Mouse (Mus musculus): Measurements from ENCODE around the gene Gm20388. TPM values are rescaled to one million over a fixed set of nuclear protein-coding genes. Genes with fewer than 3 reads are reported as not detected.

The Gm20388 gene
- total and polyA plus RNA-seq, 2 experiments from 2014 or later = 17.3 TPM; not detected in 1

GRCm38 (mm10) chr8:123675611-123676010 is 3765.0 kb downstream of the Gm20388 start:
- Histone ChIP-seq H3K4me1 (ENCODE audit: control insufficient read depth, insufficient read depth) (no peaks in the 10 kb centered on the region), H3K36me3 (replicated peaks; ENCODE audit: control insufficient read depth, insufficient read depth, low read length) (no peaks in the 10 kb centered on the region), H3K9me3 (replicated peaks; ENCODE audit: control insufficient read depth, low read length) (no peaks in the 10 kb centered on the region), H3K4me2 (ENCODE audit: low read depth, low read length) (no peak overlapping the region), H3K9ac (replicated peaks; ENCODE audit: low read depth, low read length) (no peak overlapping the region), H3K4me3 (ENCODE audit: low read depth, low read length) (no peak overlapping the region), H3K27me3 (ENCODE audit: control insufficient read depth, insufficient read depth, low read length) (no peaks in the 10 kb centered on the region), H3K27ac (ENCODE audit: low read depth) (no peak overlapping the region)
- DNase-seq (ENCODE audit: low spot score) (no peak), ATAC-seq (ENCODE audit: insufficient read depth, low read depth) (no peak)
- TF ChIP-seq EP300 (IDR thresholded peaks at IDR 0.05; ENCODE audit: low read depth) (no peak), CTCF (IDR thresholded peaks at IDR 0.05; ENCODE audit: low read depth) (no peak)
- WGBS = 21% methylated on average over 5 of the region's 5 CpGs

GRCm38 (mm10) chr8:123678390-123678789 is 3767.7 kb downstream of the Gm20388 start:
- Histone ChIP-seq H3K4me1 (ENCODE audit: control insufficient read depth, insufficient read depth) (no peaks in the 10 kb centered on the region), H3K27ac (ENCODE audit: low read depth) (no peak overlapping the region), H3K9ac (replicated peaks; ENCODE audit: low read depth, low read length) (no peak overlapping the region), H3K27me3 (ENCODE audit: control insufficient read depth, insufficient read depth, low read length) (no peaks in the 10 kb centered on the region), H3K9me3 (replicated peaks; ENCODE audit: control insufficient read depth, low read length) (no peaks in the 10 kb centered on the region), H3K4me3 (ENCODE audit: low read depth, low read length) (no peak overlapping the region), H3K36me3 (replicated peaks; ENCODE audit: control insufficient read depth, insufficient read depth, low read length) (no peaks in the 10 kb centered on the region), H3K4me2 (ENCODE audit: low read depth, low read length) (no peak overlapping the region)
- DNase-seq (ENCODE audit: low spot score) (no peak), ATAC-seq (ENCODE audit: insufficient read depth, low read depth) (no peak)
- 81% methylated on average over 4 of the region's 4 CpGs for WGBS
- TF ChIP-seq CTCF (IDR thresholded peaks at IDR 0.05; ENCODE audit: low read depth) (no peak), EP300 (IDR thresholded peaks at IDR 0.05; ENCODE audit: low read depth) (no peak)

- H3K36me3 ChIP-seq (replicated peaks; ENCODE audit: control insufficient read depth, insufficient read depth, low read length) = no peaks in the 10 kb centered on the region
- H3K4me1 ChIP-seq (ENCODE audit: control insufficient read depth, insufficient read depth) = no peaks in the 10 kb centered on the region
- H3K27ac ChIP-seq (ENCODE audit: low read depth) = no peak overlapping the region
- no peak overlapping the region for H3K9ac ChIP-seq (replicated peaks; ENCODE audit: low read depth, low read length)
- H3K4me2 ChIP-seq (ENCODE audit: low read depth, low read length) = no peak overlapping the region
- 26% methylated on average over 18 of the region's 18 CpGs for WGBS
- ATAC-seq (ENCODE audit: insufficient read depth, low read depth) (peak; percentile 47), DNase-seq (ENCODE audit: low spot score) (no peak)
- no peak for TF ChIP-seq CTCF (IDR thresholded peaks at IDR 0.05; ENCODE audit: low read depth)
- TF ChIP-seq EP300 (IDR thresholded peaks at IDR 0.05; ENCODE audit: low read depth) = no peak
- no peaks in the 10 kb centered on the region for H3K27me3 ChIP-seq (ENCODE audit: control insufficient read depth, insufficient read depth, low read length)
- no peaks in the 10 kb centered on the region for H3K9me3 ChIP-seq (replicated peaks; ENCODE audit: control insufficient read depth, low read length)
- H3K4me3 ChIP-seq (ENCODE audit: low read depth, low read length) = no peak overlapping the region
These were observed 3771.6 kb downstream of the Gm20388 start for GRCm38 (mm10) chr8:123682073-123682761.

- Histone ChIP-seq H3K27ac (ENCODE audit: low read depth) (no peak overlapping the region), H3K4me1 (ENCODE audit: control insufficient read depth, insufficient read depth) (no peaks in the 10 kb centered on the region), H3K9me3 (replicated peaks; ENCODE audit: control insufficient read depth, low read length) (no peaks in the 10 kb centered on the region), H3K36me3 (replicated peaks; ENCODE audit: control insufficient read depth, insufficient read depth, low read length) (no peaks in the 10 kb centered on the region), H3K4me3 (ENCODE audit: low read depth, low read length) (no peak overlapping the region), H3K27me3 (ENCODE audit: control insufficient read depth, insufficient read depth, low read length) (no peaks in the 10 kb centered on the region), H3K9ac (replicated peaks; ENCODE audit: low read depth, low read length) (no peak overlapping the region), H3K4me2 (ENCODE audit: low read depth, low read length) (no peak overlapping the region)
- DNase-seq (ENCODE audit: low spot score) = no peak
- no peak for ATAC-seq (ENCODE audit: insufficient read depth, low read depth)
- TF ChIP-seq EP300 (IDR thresholded peaks at IDR 0.05; ENCODE audit: low read depth) (no peak), CTCF (IDR thresholded peaks at IDR 0.05; ENCODE audit: low read depth) (no peak)
- WGBS = 56% methylated on average over 7 of the region's 7 CpGs
These were observed 3772.7 kb downstream of the Gm20388 start for GRCm38 (mm10) chr8:123683321-123683720.

GRCm38 (mm10) chr8:123684806-123685205 is 3774.2 kb downstream of the Gm20388 start:
- H3K36me3 ChIP-seq (replicated peaks; ENCODE audit: control insufficient read depth, insufficient read depth, low read length) = no peaks in the 10 kb centered on the region
- no peak overlapping the region for H3K4me3 ChIP-seq (ENCODE audit: low read depth, low read length)
- 81% methylated on average over 7 of the region's 7 CpGs for WGBS
- H3K4me2 ChIP-seq (ENCODE audit: low read depth, low read length) = no peak overlapping the region
- no peak overlapping the region for H3K9ac ChIP-seq (replicated peaks; ENCODE audit: low read depth, low read length)
- H3K27ac ChIP-seq (ENCODE audit: low read depth) = no peak overlapping the region
- no peaks in the 10 kb centered on the region for H3K4me1 ChIP-seq (ENCODE audit: control insufficient read depth, insufficient read depth)
- no peaks in the 10 kb centered on the region for H3K9me3 ChIP-seq (replicated peaks; ENCODE audit: control insufficient read depth, low read length)
- DNase-seq (ENCODE audit: low spot score) = no peak
- ATAC-seq (ENCODE audit: insufficient read depth, low read depth) = no peak
- H3K27me3 ChIP-seq (ENCODE audit: control insufficient read depth, insufficient read depth, low read length) = no peaks in the 10 kb centered on the region
- TF ChIP-seq CTCF (IDR thresholded peaks at IDR 0.05; ENCODE audit: low read depth) = no peak
- no peak for TF ChIP-seq EP300 (IDR thresholded peaks at IDR 0.05; ENCODE audit: low read depth)

GRCm38 (mm10) chr8:123685477-123685876 is 3774.8 kb downstream of the Gm20388 start:
- 75% methylated on average over 4 of the region's 4 CpGs for whole genome bisulfite sequencing
- TF ChIP-seq EP300 (IDR thresholded peaks at IDR 0.05; ENCODE audit: low read depth) (no peak), CTCF (IDR thresholded peaks at IDR 0.05; ENCODE audit: low read depth) (no peak)
- no peaks in the 10 kb centered on the region for H3K9me3 ChIP-seq (replicated peaks; ENCODE audit: control insufficient read depth, low read length)
- H3K36me3 ChIP-seq (replicated peaks; ENCODE audit: control insufficient read depth, insufficient read depth, low read length) = no peaks in the 10 kb centered on the region
- no peak overlapping the region for H3K27ac ChIP-seq (ENCODE audit: low read depth)
- no peak overlapping the region for H3K4me2 ChIP-seq (ENCODE audit: low read depth, low read length)
- no peak for ATAC-seq (ENCODE audit: insufficient read depth, low read depth)
- H3K9ac ChIP-seq (replicated peaks; ENCODE audit: low read depth, low read length) = no peak overlapping the region
- DNase-seq (ENCODE audit: low spot score) = no peak
- H3K27me3 ChIP-seq (ENCODE audit: control insufficient read depth, insufficient read depth, low read length) = no peaks in the 10 kb centered on the region
- H3K4me1 ChIP-seq (ENCODE audit: control insufficient read depth, insufficient read depth) = no peaks in the 10 kb centered on the region
- H3K4me3 ChIP-seq (ENCODE audit: low read depth, low read length) = no peak overlapping the region
